Mouse (Mus musculus) right cerebral cortex, postnatal 10 days (tissue): ENCODE results near the gene Cdh12.

Source experiments
- DNase-seq, 2 experiments: peaks; one replicate each; pipeline ENCODE4 v3.0.0; 2021; ENCODE audit warnings: low spot score in 2 of 2

Cdh12 gene

GRCm38 (mm10) chr15:20696229-20696628 is 247.2 kb downstream of the Cdh12 start:
- no peak for DNase-seq

GRCm38 (mm10) chr15:20711859-20712258 is 262.8 kb downstream of the Cdh12 start:
- DNase-seq: no peak

- no peak for DNase-seq
These were observed 323.2 kb downstream of the Cdh12 start for GRCm38 (mm10) chr15:20772289-20772688.

- DNase-seq: no peak
These were observed 324.4 kb downstream of the Cdh12 start for GRCm38 (mm10) chr15:20773423-20773822.

GRCm38 (mm10) chr15:20796999-20797398 is 347.9 kb downstream of the Cdh12 start:
- DNase-seq: peak in 1 of 2 experiments; percentile 20

GRCm38 (mm10) chr15:20798541-20798940 is 349.5 kb downstream of the Cdh12 start:
- DNase-seq: no peak

- DNase-seq: no peak
These were observed 386.8 kb downstream of the Cdh12 start for GRCm38 (mm10) chr15:20835887-20836286.

GRCm38 (mm10) chr15:20836991-20837390 is 387.9 kb downstream of the Cdh12 start:
- DNase-seq: no peak

- DNase-seq: no peak
These were observed 392.4 kb downstream of the Cdh12 start for GRCm38 (mm10) chr15:20841479-20841878.

- no peak for DNase-seq
These were observed 414.0 kb downstream of the Cdh12 start for GRCm38 (mm10) chr15:20863076-20863475.

- no peak for DNase-seq
These were observed 423.5 kb downstream of the Cdh12 start for GRCm38 (mm10) chr15:20872518-20872917.

GRCm38 (mm10) chr15:20876993-20877392 is 427.9 kb downstream of the Cdh12 start:
- no peak for DNase-seq

GRCm38 (mm10) chr15:20893471-20893870 is 444.4 kb downstream of the Cdh12 start:
- DNase-seq: no peak

GRCm38 (mm10) chr15:20902568-20902967 is 453.5 kb downstream of the Cdh12 start:
- no peak for DNase-seq

GRCm38 (mm10) chr15:20928221-20928620 is 479.2 kb downstream of the Cdh12 start:
- no peak for DNase-seq

GRCm38 (mm10) chr15:20944000-20944399 is 494.9 kb downstream of the Cdh12 start:
- DNase-seq: no peak

GRCm38 (mm10) chr15:20967463-20967862 is 518.4 kb downstream of the Cdh12 start:
- no peak for DNase-seq

- DNase-seq: no peak
These were observed 522.0 kb downstream of the Cdh12 start for GRCm38 (mm10) chr15:20971041-20971440.

GRCm38 (mm10) chr15:21000541-21000940 is 551.5 kb downstream of the Cdh12 start:
- no peak for DNase-seq

- DNase-seq: no peak
These were observed 558.9 kb downstream of the Cdh12 start for GRCm38 (mm10) chr15:21007931-21008330.

- no peak for DNase-seq
These were observed 559.4 kb downstream of the Cdh12 start for GRCm38 (mm10) chr15:21008487-21008886.

GRCm38 (mm10) chr15:21008969-21009368 is 559.9 kb downstream of the Cdh12 start:
- DNase-seq: no peak

GRCm38 (mm10) chr15:21063683-21064082 is 614.6 kb downstream of the Cdh12 start:
- DNase-seq: no peak

- no peak for DNase-seq
These were observed 620.2 kb downstream of the Cdh12 start for GRCm38 (mm10) chr15:21069264-21069663.

- no peak for DNase-seq
These were observed 643.8 kb downstream of the Cdh12 start for GRCm38 (mm10) chr15:21092824-21093223.
